8 mouse cellular contexts compared by ENCODE assay signal in the genomic region with DNA sequence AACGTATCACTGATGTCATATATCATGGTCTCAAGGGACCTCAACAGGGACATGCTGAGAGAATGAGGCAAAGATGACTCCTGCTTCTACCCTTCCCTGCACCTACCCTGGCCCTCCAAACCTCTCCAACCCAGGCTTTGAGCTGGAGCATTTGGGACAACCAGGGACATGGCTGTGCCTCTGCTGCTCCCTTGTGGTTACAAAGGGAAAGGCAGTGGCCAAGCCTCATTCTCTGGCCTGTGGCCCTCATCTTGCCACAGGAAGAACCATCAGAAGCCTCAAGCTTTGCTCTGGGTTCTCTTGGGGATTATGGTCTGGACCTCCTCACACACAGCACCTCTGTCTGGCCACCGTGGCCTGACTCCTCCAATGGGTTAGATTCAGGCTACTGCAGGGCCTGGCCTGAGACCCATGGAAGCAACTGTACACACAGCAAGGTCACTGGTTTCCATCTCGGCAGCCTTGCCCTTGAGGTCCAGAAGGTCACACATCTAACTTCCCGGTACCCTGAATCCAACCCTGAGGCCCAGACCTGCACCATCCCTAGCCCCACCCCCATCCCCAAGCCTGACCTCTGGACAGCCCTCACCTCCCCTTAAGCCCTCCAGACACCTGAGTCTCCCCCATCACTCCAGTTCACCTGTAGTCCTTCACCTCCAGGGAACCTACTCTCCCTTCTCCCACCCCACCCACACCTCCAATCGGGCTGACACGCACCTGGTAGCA. TPM values are rescaled to one million over a fixed set of nuclear protein-coding genes. Genes with fewer than 3 reads are reported as not detected.
DNase-seq lines count a peak whose midpoint lies in the region; ATAC-seq lines count a peak whose summit lies in the region.

No protein-coding gene starts in this region.

- ATAC-seq in forebrain, embryonic 14.5 days: peak; percentile 42; the same call in 1 of the 2 replicates
- ATAC-seq in hindbrain, embryonic 11.5 days (ENCODE audit: low FRiP score): no peak

- no peak overlapping the region for H3K9ac ChIP-seq in forebrain, embryonic 14.5 days (ENCODE audit: low read length)
- no peak overlapping the region for H3K9ac ChIP-seq in hindbrain, embryonic 11.5 days (ENCODE audit: low read depth, low read length)

- H3K27ac ChIP-seq in forebrain, embryonic 14.5 days (ENCODE audit: low read depth, low read length): no peak overlapping the region
- H3K27ac ChIP-seq in hindbrain, embryonic 11.5 days (ENCODE audit: low read depth, low read length): no peak overlapping the region

- no peaks in the 10 kb centered on the region for H3K36me3 ChIP-seq in forebrain, embryonic 14.5 days (ENCODE audit: control insufficient read depth, insufficient read depth, low read length)
- H3K36me3 ChIP-seq in hindbrain, embryonic 11.5 days (ENCODE audit: control insufficient read depth, insufficient read depth, low read length): no peaks in the 10 kb centered on the region

- no peak overlapping the region for H3K4me3 ChIP-seq in forebrain, embryonic 14.5 days (ENCODE audit: low read depth, low read length)
- no peak overlapping the region for H3K4me3 ChIP-seq in hindbrain, embryonic 11.5 days (ENCODE audit: low read depth, low read length)

- peaks cover 4% of the 10 kb centered on the region; the same call in 1 of the 2 replicates for H3K4me1 ChIP-seq in forebrain, embryonic 14.5 days (ENCODE audit: control insufficient read depth, insufficient read depth, low read length)
- H3K4me1 ChIP-seq in hindbrain, embryonic 11.5 days (replicated peaks; ENCODE audit: control insufficient read depth, insufficient read depth, low read length): no peaks in the 10 kb centered on the region

- H3K4me2 ChIP-seq in forebrain, embryonic 14.5 days (ENCODE audit: low read length): no peak overlapping the region
- no peak overlapping the region for H3K4me2 ChIP-seq in hindbrain, embryonic 11.5 days (replicated peaks; ENCODE audit: low read depth, low read length)

- DNase-seq in MN1 (ENCODE audit: low spot score): peak; percentile 70
- DNase-seq in c-Kit-positive CD71-positive TER-119-negative erythroid progenitor cells, embryonic 14.5 days (ENCODE audit: low read depth): peak; percentile 58
- DNase-seq in forebrain, embryonic 14.5 days (ENCODE audit: low spot score): peak; percentile 72
- peak; percentile 80 for DNase-seq in hindbrain, embryonic 11.5 days (ENCODE audit: low spot score)
- peak; percentile 62 to 71 for DNase-seq in layer of hippocampus, postnatal 14 days (ENCODE audit: low spot score in 2 of 2)
- DNase-seq in lung, postnatal 10 days: peak; percentile 91
- DNase-seq in right cerebral cortex, adult 2 months (ENCODE audit: low spot score in 2 of 2): peak; percentile 73 to 74
- DNase-seq in urinary bladder, postnatal 10 days (ENCODE audit: low spot score): peak; percentile 43

- no peaks in the 10 kb centered on the region for H3K27me3 ChIP-seq in forebrain, embryonic 14.5 days (replicated peaks; ENCODE audit: control insufficient read depth, insufficient read depth, low read length)
- no peaks in the 10 kb centered on the region for H3K27me3 ChIP-seq in hindbrain, embryonic 11.5 days (ENCODE audit: control insufficient read depth, insufficient read depth, low read length)

- 0 out of 2 replicates have a peak, but pooled peaks cover 4% of the 10 kb centered on the region for H3K9me3 ChIP-seq in forebrain, embryonic 14.5 days (replicated peaks; ENCODE audit: control insufficient read depth, low read length)
- H3K9me3 ChIP-seq in hindbrain, embryonic 11.5 days (ENCODE audit: control insufficient read depth, low read length): no peaks in the 10 kb centered on the region

- 61% methylated on average over 6 of the region's 6 CpGs for WGBS in forebrain, embryonic 14.5 days
- 57% methylated on average over 6 of the region's 6 CpGs for WGBS in hindbrain, embryonic 11.5 days

RNA-seq across cellular contexts. Expression of gene BC017158, which starts 47.1 kb away (rescaled TPM):
- polyA plus RNA-seq in forebrain, embryonic 14.5 days (2014; fragmentation: Nextera tagmentation; extraction: Ambion mirVana): 9.9 and 11.3 TPM in 2 replicates
- polyA plus RNA-seq in hindbrain, embryonic 11.5 days (2014; fragmentation: Nextera tagmentation; extraction: Ambion mirVana): 18.3 and 22.0 TPM in 2 replicates
- total RNA-seq in layer of hippocampus, postnatal 14 days (2021): 10 to 100 TPM; 23.6 to 24.6 TPM
